Mouse (Mus musculus): ENCODE results near the gene Lrrc51. TPM values are rescaled to one million over a fixed set of nuclear protein-coding genes. Genes with fewer than 3 reads are reported as not detected.

The Lrrc51 gene
- total and polyA plus RNA-seq, 3 experiments: 4.9 to 6.6 (median 5.6) TPM

DNA sequence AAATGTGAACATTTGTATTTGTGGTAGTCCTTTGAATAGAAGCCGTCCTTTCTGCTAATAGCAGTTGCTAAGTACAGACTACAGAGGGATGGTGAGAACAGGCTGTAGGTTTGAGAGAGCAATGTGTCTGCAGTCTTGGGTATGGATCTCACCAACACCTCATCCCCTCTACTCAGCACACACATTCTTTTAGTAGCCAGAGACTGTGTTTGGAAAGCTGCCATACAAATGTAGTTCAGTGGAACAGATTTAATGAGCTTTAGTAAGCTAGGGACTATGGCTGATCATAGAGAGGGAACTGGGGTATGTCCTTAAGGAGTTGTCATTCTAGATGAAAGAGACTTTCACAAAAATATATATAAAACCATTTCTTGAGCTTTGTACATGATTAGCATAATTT, 33.6 kb upstream of the Lrrc51 start:
- Histone ChIP-seq H3K36me3 (replicated peaks in 1 of 2; ENCODE audit: control insufficient read depth in 1 of 2, insufficient read depth in 1 of 2, low read length in 1 of 2) (no peaks in the 10 kb centered on the region), H3K27ac (ENCODE audit: insufficient read depth, low read depth) (no peak overlapping the region), H3K4me1 (ENCODE audit: control insufficient read depth in 1 of 2, insufficient read depth in 2 of 2) (peaks cover 0 to 66% of the 10 kb centered on the region in 2 experiments; a peak in 3 of 4 replicates), H3K4me3 (replicated peaks in 1 of 3; ENCODE audit: low read depth in 2 of 3, low read length in 2 of 3, poor library complexity in 1 of 3) (no peak overlapping the region), H3K27me3 (replicated peaks) (no peaks in the 10 kb centered on the region), H3K9ac (ENCODE audit: insufficient read depth, low read depth) (no peak overlapping the region), H3K79me2 (replicated peaks; ENCODE audit: control insufficient read depth, extremely low read depth, insufficient read depth, poor library complexity, severe bottlenecking) (peaks cover 8% of the 10 kb centered on the region), H3K4me2 (ENCODE audit: insufficient read depth, low read depth, poor library complexity, severe bottlenecking) (no peak overlapping the region), H3K9me3 (replicated peaks; ENCODE audit: low read length) (no peaks in the 10 kb centered on the region)
- DNase-seq (ENCODE audit: extremely low read depth): no peak
- dilution Hi-C loops (cut with MboI; ENCODE audit: extremely low pct_ligation_motif_present, extremely low pct_unique_long_range_greater_than_20kb, low sequenced_read_pairs): no loop called here
- no peak for TF ChIP-seq SMC3 (IDR thresholded peaks at IDR 0.05; ENCODE audit: low read depth, low read length)
- no peak for TF ChIP-seq KAT2A (IDR thresholded peaks at IDR 0.05; ENCODE audit: insufficient replicate concordance, low read length)
- no peak for TF ChIP-seq MYC (IDR thresholded peaks at IDR 0.05; ENCODE audit: low read depth, low read length)
- TF ChIP-seq MEF2A (IDR thresholded peaks at IDR 0.05; ENCODE audit: borderline replicate concordance, low read depth, low read length): no peak
- no peak for TF ChIP-seq JUND (conservative IDR thresholded peaks at IDR 0.05; ENCODE audit: low read depth, low read length)
- TF ChIP-seq TBP (conservative IDR thresholded peaks at IDR 0.05; ENCODE audit: low read depth, low read length): no peak
- no peak for TF ChIP-seq UBTF (IDR thresholded peaks at IDR 0.05; ENCODE audit: low read depth, low read length)
- TF ChIP-seq USF2 (conservative IDR thresholded peaks at IDR 0.05; ENCODE audit: low read depth, low read length): no peak
- TF ChIP-seq ZKSCAN1 (IDR thresholded peaks at IDR 0.05; ENCODE audit: borderline replicate concordance, low read depth, low read length): no peak
- no peak for TF ChIP-seq MXI1 (IDR thresholded peaks at IDR 0.05; ENCODE audit: low read depth, low read length)
- TF ChIP-seq ETS1 (conservative IDR thresholded peaks at IDR 0.05; ENCODE audit: low read depth, low read length): no peak
- TF ChIP-seq CHD2 (IDR thresholded peaks at IDR 0.05; ENCODE audit: low read length): no peak
- TF ChIP-seq MAZ (IDR thresholded peaks at IDR 0.05; ENCODE audit: low read depth, low read length): no peak
- no peak for TF ChIP-seq POLR2A (IDR thresholded peaks at IDR 0.05; ENCODE audit: low read depth, low read length)
- in situ Hi-C loops (cut with MboI; ENCODE audit: low pct_ligation_motif_present, low pct_unique_long_range_greater_than_20kb, low sequenced_read_pairs): no loop called here

DNA sequence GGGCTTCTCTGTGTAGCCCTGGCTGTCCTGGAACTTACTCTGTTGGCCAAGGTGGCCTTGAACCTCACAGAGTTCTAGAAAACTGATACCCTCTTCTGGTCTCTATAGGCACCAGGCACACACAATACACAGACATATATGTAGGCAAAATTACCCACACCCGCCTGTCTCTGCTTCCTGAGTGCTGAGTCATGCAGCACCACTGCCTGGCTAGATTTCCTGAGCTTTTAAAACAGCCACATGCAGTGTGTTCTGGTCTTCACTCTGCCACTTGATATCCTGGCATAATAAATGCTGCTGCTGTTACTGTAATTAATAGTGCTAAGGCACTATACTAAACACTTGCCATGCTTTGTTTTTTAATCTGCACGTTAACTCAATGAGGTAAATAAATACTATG, 31.9 kb upstream of the Lrrc51 start:
- H3K4me1 ChIP-seq (ENCODE audit: control insufficient read depth in 1 of 2, insufficient read depth in 2 of 2): peaks cover 0 to 57% of the 10 kb centered on the region in 2 experiments; a peak in 3 of 4 replicates
- in situ Hi-C loops (cut with MboI; ENCODE audit: low pct_ligation_motif_present, low pct_unique_long_range_greater_than_20kb, low sequenced_read_pairs) (no loop called here), dilution Hi-C loops (cut with MboI; ENCODE audit: extremely low pct_ligation_motif_present, extremely low pct_unique_long_range_greater_than_20kb, low sequenced_read_pairs) (no loop called here)
- no peak overlapping the region for H3K4me3 ChIP-seq (replicated peaks in 1 of 3; ENCODE audit: low read depth in 2 of 3, low read length in 2 of 3, poor library complexity in 1 of 3)
- H3K27me3 ChIP-seq (replicated peaks): no peaks in the 10 kb centered on the region
- peak; percentile 27 for DNase-seq (ENCODE audit: extremely low read depth)
- no peaks in the 10 kb centered on the region for H3K36me3 ChIP-seq (replicated peaks in 1 of 2; ENCODE audit: control insufficient read depth in 1 of 2, insufficient read depth in 1 of 2, low read length in 1 of 2)
- no peak overlapping the region for H3K27ac ChIP-seq (ENCODE audit: insufficient read depth, low read depth)
- H3K9me3 ChIP-seq (replicated peaks; ENCODE audit: low read length): no peaks in the 10 kb centered on the region
- no peak overlapping the region for H3K9ac ChIP-seq (ENCODE audit: insufficient read depth, low read depth)
- H3K4me2 ChIP-seq (ENCODE audit: insufficient read depth, low read depth, poor library complexity, severe bottlenecking): no peak overlapping the region
- H3K79me2 ChIP-seq (replicated peaks; ENCODE audit: control insufficient read depth, extremely low read depth, insufficient read depth, poor library complexity, severe bottlenecking): no peaks in the 10 kb centered on the region; the same call in 1 of the 2 replicates
- TF ChIP-seq POLR2AphosphoS2 (IDR thresholded peaks at IDR 0.05; ENCODE audit: low read depth, low read length) (no peak), ZNF384 (IDR thresholded peaks at IDR 0.05; ENCODE audit: low read depth, low read length) (no peak), HCFC1 (IDR thresholded peaks at IDR 0.05; ENCODE audit: low read depth, low read length) (no peak), PAX5 (IDR thresholded peaks at IDR 0.05; ENCODE audit: low read length) (no peak), MXI1 (IDR thresholded peaks at IDR 0.05; ENCODE audit: low read depth, low read length) (no peak), KAT2A (IDR thresholded peaks at IDR 0.05; ENCODE audit: insufficient replicate concordance, low read length) (no peak), TCF12 (IDR thresholded peaks at IDR 0.05; ENCODE audit: low read depth, low read length) (no peak), EP300 (IDR thresholded peaks at IDR 0.05; ENCODE audit: low read length) (no peak), JUN (IDR thresholded peaks at IDR 0.05; ENCODE audit: insufficient read depth, low read depth, low read length) (no peak), MEF2A (IDR thresholded peaks at IDR 0.05; ENCODE audit: borderline replicate concordance, low read depth, low read length) (no peak), IRF4 (IDR thresholded peaks at IDR 0.05; ENCODE audit: low read depth, low read length) (no peak), CHD2 (IDR thresholded peaks at IDR 0.05; ENCODE audit: low read length) (no peak), SMC3 (IDR thresholded peaks at IDR 0.05; ENCODE audit: low read depth, low read length) (no peak), ZMIZ1 (IDR thresholded peaks at IDR 0.05; ENCODE audit: low read depth, low read length) (no peak), UBTF (IDR thresholded peaks at IDR 0.05; ENCODE audit: low read depth, low read length) (no peak), NELFE (IDR thresholded peaks at IDR 0.05; ENCODE audit: low read depth, low read length) (no peak), GABPA (IDR thresholded peaks at IDR 0.05; ENCODE audit: insufficient replicate concordance, low read depth, low read length) (no peak), MYC (IDR thresholded peaks at IDR 0.05; ENCODE audit: low read depth, low read length) (no peak), CTCF (conservative IDR thresholded peaks at IDR 0.05 in 1 of 2, IDR thresholded peaks at IDR 0.05 in 1 of 2; ENCODE audit: low read depth in 2 of 2, low read length in 2 of 2) (no peak), ETS1 (conservative IDR thresholded peaks at IDR 0.05; ENCODE audit: low read depth, low read length) (no peak)

All from CH12.LX (cell line).